Mouse (Mus musculus): Measurements from ENCODE around the gene Smok3a.
"Not testable (repeated sequence)": the region's sequence is repeated elsewhere in the genome, so short reads cannot be mapped to it uniquely, and the experiment has no call there.

The Smok3a gene

DNA sequence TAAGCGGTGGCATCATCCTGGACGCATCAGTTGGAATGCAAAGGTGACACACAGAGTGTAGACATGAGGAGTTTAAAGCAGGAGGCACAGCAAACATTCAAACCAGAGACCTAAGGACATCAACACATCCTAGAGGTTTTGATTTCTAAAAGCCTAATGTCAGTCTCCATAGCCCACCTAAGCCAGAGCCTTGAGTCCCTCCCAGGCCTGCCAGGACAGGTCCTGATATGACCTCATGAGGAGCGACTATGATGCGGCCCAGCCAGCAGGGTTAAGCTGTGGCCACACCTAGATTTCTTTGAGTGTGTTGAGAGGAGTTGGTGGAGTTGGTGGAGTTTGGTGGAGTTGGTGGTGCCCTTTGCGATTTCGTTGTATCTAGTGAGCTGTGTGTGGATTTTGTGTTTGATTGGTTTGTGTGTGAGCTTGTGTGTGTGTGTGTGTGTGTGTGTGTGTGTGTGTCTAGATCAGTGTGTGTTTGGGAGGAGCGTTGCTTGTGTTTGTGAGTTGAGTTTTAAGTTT lies at the start of gene Smok3a, which contains the start of gene Smok3b:
TSS of gene Smok3a (plus strand) at position 301 of the 519 bp plus-strand sequence.
TSS of gene Smok3b (plus strand) at position 469 of the 519 bp plus-strand sequence.
- DNase-seq (ENCODE audit: low spot score): not testable (repeated sequence)

DNA sequence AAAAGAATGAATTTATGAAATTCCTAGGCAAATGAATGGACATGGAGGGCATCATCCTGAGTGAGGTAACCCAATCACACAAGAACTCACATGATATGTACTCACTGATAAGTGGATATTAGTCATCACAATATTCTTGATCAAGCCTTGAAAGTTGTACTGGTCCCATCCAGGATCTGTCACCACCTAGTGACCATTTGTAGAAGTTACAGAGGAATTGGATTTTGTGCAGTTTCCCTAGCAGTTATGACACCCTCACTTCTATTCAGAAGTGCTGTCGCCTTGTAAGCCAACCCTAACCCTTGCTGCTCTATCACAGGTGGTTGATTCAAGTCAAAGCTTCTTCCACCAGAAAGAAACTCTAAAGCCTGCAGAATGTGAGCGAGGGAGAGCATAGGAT lies 47.9 kb upstream of the Smok3a start:
- DNase-seq (ENCODE audit: low spot score): no peak

DNA sequence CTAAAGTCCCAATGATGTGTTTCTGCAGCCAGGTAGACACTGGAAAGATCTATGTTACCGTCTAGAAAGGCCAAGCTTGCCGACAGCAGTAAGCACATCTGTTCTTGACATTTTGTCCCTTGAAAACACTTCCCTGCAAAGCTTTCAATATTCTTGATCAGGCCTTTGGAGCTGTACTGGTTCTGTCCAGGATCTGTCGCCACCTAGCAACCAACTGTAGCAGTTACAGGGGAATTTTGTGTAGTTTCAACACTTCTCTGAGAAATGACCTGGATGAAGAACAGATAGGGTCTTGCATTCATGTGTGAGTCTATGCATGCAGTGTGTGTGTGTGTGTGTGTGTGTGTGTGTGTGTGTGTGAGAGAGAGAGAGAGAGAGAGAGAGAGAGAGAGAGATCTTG lies 47.3 kb upstream of the Smok3a start:
- no peak for DNase-seq (ENCODE audit: low spot score)

DNA sequence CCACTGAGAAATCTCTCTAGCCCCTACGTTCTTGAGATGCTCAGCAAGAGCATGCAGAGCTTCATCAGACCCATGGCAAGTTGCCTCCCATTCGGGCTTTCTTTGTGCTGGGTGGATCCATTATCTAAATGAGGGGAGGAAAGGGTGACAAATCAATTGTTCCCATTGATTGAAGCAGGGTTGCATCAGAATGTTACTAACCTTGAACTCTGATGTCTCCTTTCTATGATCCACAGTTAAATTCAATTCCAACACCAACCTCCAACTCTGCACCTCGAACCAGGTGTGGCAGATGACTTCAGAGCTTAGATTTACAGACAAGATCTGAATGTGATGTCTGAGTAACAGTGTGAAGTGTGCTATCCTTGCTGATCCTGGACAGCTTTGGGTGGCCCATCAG lies 46.3 kb upstream of the Smok3a start:
- DNase-seq (ENCODE audit: low spot score): no peak

DNA sequence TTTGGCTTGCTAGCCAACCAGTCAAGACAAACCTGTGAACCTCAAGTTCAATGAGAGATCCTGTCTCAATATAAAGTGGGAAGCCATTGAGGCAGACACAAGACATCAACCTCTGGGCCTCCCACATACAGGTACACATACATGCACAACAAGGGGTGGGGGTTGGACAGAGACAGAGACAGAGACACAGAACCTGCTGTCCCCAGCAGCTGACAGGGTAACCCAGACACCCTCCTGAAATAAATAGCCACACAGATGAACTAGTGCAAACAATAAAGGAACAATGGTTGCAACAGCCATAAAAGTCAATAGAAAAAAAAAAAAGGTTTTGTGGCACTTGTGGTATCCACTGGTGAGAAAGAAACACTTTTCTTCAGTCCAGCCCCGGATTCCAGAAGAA lies 45.6 kb upstream of the Smok3a start:
- DNase-seq (ENCODE audit: low spot score): no peak

DNA sequence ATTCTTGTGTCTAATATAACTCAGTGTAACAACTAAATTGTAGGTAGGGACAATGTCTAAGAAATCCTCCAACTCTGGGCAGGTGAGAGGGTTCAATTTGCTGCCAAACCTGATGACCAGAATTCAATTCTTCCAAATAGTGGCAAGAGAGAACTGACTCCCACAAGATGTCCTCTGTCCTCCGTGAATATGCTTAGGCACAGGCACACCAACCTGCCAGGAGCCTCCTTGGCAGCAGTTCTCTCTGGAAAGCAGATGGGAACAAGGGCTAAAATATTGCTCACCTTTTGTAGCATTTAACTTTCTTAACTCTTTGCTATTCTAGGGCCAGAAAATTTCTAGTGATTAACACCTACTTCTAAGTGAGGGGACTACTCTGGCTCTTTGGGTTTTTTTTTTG lies 43.8 kb upstream of the Smok3a start:
- DNase-seq (ENCODE audit: low spot score): no peak

DNA sequence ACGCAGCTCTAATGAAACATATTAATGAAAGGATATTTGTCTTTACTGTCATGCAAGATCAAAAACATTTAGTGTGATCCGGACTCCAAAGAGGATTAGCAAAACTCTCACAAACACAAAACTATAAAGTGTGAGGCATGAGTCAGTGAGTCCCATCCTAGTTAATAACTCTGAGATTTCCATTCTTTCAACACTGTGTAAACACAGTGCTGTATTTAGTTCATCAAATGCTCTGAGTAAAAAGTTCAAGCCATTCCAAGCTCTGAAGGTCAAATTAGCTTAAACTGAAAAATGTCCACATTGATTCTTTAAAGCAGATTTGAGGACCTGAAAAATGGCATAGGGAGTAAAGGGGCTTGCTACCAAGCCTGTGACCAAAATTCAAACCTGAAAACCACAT lies 42.0 kb upstream of the Smok3a start:
- DNase-seq (ENCODE audit: low spot score): no peak

DNA sequence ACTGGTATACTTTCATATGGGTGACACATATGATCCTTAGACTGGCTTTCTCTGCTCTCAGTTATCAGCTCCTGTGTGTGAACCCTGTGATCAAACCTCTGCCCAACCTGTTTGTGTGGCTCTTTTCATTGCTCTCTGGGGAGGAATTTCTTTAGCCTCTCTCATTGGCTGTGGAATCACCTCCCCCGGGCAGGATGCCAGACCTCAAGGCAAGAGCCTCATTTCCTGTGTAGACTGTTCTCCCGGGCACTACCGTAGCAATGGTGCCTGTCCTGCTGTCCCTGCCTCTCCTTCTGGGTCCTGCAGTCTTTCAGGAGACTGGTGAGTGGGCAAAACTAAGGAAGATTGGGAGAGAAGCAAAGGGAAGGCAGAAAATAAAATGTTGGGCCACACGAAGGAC lies 39.8 kb upstream of the Smok3a start, which contains the start of gene Azgp1:
TSS of gene Azgp1 (plus strand) at position 221 of the 400 bp plus-strand sequence.
- no peak for DNase-seq (ENCODE audit: low spot score)

DNA sequence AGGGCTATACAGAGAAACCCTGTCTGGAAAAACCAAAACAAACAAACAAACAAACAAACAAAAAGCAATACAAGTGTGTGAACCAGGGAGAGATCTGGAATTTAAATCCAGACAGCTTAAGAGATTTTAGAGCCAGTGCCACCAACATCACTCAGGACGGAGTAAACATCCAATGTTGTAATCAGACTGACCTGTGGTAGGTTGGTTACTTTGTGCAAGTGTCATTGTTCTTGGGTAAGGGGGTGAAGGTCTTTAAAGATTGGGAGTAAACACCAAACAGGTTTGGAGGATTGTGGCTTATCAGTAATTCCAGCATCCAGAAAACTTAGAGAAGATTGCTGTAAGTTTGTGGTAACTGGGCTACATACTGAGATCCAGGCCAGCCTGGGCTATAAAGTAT lies 34.7 kb upstream of the Smok3a start:
- no peak for DNase-seq (ENCODE audit: low spot score)

DNA sequence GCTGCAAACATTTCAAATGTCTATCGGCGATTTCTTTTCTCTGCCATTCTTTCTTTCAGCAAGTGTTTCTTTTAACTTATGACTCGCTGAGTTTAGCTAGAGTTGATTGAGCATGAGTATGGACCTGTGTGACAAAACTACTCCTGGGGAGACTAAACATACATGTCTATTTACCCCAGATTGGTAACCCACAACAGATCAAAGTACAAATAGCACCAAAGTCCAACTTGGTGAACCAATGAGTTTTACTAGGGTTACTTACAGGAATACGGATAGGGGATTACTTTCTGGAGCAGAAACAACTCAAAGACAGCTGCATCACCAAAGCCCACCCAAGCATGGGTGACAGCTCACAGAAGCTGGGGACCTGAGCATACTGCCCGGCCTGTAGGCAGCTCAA lies 11.6 kb upstream of the Smok3a start:
- no peak for DNase-seq (ENCODE audit: low spot score)

DNA sequence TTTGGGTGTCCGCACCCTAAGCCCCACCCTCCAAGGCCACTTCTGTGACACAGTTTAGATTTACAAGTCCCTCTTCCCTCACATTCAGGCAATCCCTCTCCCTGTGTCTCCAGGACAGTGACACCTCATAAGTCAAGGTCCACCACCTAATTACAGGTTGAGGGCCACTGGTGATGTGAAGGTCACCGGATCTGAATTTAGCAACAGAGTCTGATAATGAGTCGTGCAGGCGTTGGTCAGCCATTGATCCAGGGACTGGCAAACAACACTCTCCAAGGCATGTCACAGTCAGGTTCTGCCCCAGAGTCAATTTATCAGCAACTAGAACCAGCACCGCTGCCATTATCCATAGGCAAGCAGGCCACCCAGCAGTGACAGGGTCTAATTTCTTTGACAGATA lies 8.7 kb upstream of the Smok3a start:
- no peak for DNase-seq (ENCODE audit: low spot score)

DNA sequence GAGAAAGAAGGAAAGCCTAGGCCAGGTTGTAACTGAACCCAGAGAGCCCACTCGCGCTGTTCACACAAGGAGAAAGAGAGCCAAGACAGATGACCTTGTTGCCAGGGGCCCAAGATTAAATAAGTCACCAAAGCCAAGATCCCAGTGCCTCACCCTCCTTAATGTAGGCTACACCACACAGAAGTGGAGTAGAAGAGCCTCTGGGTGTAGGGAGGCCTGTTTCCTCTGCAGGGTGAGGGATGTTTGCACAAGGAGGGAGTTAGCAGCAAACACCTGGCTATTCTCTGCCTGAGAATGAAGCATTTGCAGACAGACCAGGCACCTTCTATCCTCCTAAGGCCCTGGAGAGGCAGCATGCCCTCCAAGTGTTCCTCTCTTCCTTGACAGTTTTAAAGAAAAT lies 4.5 kb upstream of the Smok3a start:
- no peak for DNase-seq (ENCODE audit: low spot score)

DNA sequence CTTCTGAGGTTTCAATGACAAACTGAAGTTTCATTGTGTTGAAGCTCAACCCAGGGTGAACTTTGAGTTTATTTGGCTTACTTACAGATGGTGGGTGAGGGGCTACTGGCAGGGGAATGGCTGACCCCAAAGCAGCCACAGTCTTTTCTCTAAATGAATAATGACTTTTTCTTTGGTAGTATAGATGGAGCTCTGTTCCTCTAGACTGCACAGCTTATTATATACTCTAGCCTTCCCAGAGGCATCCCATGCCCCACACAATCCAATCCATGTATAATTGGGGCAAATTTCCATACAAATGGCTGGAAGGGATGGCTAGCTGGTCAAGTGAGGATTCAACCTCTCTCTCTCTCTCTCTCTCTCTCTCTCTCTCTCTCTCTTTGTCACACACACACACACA lies 4.1 kb upstream of the Smok3a start:
- no peak for DNase-seq (ENCODE audit: low spot score)

DNA sequence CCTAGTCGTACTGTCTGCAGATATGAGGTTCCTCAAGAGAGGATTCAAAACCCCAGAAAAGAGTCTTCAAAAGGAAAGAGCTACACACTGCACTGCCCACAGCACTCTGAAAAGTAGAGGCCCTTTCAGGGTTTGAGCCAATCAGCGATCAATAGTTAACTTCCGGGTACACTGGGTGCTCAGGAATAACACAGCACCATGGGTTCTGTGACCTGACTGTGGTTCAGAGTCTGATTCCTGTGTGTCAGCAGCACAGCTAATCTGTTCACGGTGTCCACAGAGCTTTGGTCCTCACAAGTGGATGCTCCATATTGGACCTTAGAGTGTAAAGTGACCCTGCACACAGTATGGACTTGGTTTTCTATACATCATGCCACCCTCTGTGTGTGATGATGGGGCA lies 1.5 kb upstream of the Smok3a start:
- DNase-seq (ENCODE audit: low spot score): not testable (repeated sequence)

DNA sequence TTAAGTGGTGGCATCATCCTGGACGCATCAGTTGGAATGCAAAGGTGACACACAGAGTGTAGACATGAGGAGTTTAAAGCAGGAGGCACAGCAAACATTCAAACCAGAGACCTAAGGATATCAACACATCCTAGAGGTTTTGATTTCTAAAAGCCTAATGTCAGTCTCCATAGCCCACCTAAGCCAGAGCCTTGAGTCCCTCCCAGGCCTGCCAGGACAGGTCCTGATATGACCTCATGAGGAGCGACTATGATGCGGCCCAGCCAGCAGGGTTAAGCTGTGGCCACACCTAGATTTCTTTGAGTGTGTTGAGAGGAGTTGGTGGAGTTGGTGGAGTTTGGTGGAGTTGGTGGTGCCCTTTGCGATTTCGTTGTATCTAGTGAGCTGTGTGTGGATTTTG lies 31.8 kb downstream of the Smok3a start, which contains the start of gene Smok3c:
TSS of gene Smok3c (plus strand) at position 301 of the 400 bp plus-strand sequence.
- DNase-seq (ENCODE audit: low spot score): not testable (repeated sequence)

DNA sequence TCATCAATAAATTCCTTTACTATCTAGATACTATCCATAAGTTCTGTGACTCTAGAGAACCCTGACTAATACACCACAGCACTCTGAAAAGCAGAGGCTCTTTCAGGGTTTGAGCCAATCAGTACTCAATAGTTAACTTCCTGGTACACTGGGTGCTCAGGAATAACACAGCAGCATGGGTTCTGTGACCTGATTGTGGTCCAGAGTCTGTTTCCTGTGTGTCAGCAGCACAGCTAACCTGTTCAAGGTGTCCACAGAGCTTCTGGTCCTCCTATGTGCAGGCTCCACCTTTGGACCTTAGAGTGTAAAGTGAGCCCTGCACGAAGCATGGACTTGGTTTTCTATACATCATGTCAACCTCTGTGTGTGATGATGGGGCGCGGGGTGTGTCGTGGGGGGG lies 52.7 kb downstream of the Smok3a start:
- no peak for DNase-seq (ENCODE audit: low spot score)

DNA sequence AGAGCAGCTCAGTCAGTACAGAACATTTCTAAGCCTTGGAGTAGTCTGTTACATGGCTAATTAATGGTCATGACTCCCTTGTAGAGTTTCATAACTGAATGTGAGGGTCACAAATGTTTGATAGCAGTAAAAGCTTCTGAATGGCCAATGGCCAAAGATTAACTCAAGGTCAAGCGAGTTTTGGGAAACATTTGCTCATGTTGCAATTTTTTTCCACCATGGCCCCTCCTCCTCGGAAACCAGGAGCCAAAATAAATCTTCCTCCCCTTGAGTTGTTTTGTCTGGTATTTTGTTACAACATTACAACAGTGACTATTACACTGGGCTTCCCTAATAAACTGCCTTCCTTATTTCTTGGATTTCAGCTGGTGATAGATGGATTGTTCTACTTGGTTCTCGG lies 54.6 kb downstream of the Smok3a start:
- no peak for DNase-seq (ENCODE audit: low spot score)

DNA sequence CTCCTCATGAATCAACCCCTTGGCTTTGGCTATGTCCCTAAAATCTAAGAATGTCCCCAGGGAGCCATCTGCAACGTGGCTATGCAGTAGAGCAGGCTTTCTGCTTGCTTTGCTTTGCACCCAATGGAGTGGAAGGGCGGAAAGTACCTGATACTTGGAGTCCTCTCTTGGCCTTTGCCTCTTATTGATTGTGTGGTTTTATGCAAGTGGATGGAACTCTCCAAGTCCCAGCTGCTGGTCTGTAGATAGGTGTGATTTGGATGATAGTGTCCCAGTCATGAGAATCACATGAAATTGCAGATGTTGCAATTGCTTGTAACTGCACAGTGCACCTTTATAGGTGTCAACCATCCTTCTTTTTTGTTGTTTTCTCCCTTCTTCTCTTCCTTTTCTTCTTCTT lies 55.1 kb downstream of the Smok3a start:
- DNase-seq (ENCODE audit: low spot score): no peak

DNA sequence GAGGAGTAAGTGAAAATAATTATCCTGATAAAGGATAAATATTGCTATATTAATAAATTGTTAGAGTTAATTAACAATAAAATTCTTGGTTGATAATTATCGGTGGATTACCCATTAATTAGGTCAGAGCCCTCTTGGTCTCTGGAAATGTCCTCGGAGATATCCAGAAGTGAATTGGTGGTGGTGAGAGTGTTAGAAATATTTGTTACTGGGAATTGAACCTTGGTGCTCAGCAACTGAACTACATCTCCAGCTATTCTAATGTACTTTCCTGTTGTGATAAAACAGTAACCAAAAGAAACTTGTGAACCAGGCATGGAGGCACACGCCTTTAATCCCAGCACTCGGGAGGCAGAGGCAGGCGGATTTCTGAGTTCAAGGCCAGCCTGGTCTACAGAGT lies 59.4 kb downstream of the Smok3a start:
- no peak for DNase-seq (ENCODE audit: low spot score)

DNA sequence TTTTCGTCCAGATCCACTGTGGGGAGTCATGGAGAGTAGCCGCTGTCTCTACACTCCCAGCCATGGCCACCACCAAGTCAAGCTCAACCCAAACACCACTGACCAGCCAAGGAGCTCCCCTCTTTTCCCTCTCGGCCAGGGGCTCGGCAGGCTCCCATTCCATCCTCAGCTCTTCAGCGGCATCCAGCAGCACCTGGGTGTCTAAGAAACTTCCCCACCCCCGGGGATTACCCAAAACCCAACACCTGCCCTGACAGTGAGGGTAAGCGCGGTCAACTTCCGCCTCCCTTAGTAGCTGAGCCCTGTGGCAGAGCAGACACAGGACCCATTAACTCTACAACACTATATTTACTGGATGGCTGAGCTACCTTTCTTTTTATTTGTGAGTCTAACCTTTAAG lies 60.4 kb downstream of the Smok3a start:
- DNase-seq (ENCODE audit: low spot score): no peak

DNA sequence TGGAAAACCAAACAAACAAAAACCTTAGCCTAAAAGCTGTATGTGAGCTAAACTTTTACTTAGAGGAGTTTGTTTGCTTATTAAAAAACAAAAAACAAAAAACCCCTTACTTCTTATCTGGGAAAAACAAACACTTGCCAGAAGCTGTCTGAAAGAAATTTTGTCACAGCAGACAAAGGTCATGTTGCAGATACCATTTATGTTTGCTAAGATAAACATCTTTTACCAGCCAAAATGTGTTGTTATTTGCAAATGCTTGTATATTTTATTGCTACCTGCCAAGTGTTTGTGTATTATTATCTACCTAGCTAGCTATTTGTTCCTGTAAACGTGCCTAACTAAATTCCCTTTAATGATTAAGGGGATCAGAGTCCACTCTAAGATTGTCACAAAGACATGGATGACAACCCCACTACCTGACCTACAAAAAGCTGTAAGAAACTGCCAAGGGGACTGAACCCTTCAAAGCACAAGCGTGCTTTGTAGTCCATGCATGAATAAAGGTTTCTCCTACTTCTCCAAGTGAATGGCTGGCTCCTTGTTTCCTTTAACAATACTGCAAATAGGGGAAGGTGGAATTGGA lies 62.3 kb downstream of the Smok3a start:
- DNase-seq (ENCODE audit: low spot score): no peak

DNA sequence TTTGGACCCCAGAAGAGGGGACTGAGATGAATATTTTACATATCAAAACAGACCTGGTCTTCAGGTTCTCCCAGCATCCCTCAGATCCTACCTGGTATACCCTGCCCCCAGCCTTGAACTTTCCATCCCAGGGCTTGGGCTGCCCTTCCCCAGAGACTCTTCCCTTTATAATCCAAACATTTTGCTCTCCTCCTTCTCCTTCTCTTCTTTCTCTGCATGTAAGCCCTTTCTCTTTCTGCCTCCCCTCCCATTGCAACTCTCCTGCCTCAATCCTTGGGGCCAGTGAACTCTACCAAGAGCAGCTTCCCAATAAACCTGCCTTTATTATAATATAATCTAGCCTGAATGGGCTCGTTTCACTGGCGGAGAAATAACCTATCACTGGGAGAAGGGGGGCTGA lies 62.9 kb downstream of the Smok3a start:
- no peak for DNase-seq (ENCODE audit: low spot score)
